Mouse (Mus musculus) small intestine, adult 2 months (tissue): ENCODE data around the gene Alox12.

ENCODE experiments used
- CTCF ChIP-seq: fragments of 200-500 bp; IDR thresholded peaks from 2 replicates; pipeline ENCODE4 v1.5.1; 2012; ENCODE audit warnings: low read depth, mild to moderate bottlenecking, control low read depth, inconsistent platforms, low read length, moderate library complexity, mixed read lengths; ENCODE audit not compliant: insufficient replicate concordance, insufficient read length; ENCODE audit errors: extremely low read depth
- POLR2A ChIP-seq: fragments of 200-500 bp; IDR thresholded peaks from 2 replicates; pipeline ENCODE4 v1.6.1; 2012; ENCODE audit warnings: low read depth, mild to moderate bottlenecking, control low read depth, inconsistent platforms, low read length, moderate library complexity

DNA sequence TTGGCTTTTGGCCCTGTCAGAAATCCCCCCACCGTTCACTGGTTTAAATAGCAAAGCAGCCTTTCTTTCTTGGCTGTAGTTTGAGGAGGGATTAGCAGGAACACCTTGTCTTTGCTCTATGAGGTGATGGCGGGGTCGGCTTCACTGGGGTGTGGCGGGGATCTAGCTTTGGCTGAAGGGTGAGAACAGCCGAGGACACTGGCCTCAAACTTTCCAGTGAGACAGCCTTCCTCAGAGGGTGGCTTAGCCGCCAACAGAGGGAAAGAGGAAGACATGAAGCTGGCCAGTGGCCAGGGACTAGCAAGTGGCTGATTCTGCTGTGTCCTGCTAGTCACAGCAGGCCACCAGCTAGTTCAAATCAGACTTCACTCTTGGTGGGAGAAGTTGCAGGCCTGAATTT, 34.1 kb upstream of the Alox12 start:
- TF ChIP-seq CTCF (no peak), POLR2A (no peak)
